Mouse (Mus musculus): ENCODE results near the gene Eif2s1. TPM values are rescaled to one million over a fixed set of nuclear protein-coding genes. Genes with fewer than 3 reads are reported as not detected.

Eif2s1 gene
- polyA plus RNA-seq, 1 experiment from 2014 or later = 77.7 TPM

DNA sequence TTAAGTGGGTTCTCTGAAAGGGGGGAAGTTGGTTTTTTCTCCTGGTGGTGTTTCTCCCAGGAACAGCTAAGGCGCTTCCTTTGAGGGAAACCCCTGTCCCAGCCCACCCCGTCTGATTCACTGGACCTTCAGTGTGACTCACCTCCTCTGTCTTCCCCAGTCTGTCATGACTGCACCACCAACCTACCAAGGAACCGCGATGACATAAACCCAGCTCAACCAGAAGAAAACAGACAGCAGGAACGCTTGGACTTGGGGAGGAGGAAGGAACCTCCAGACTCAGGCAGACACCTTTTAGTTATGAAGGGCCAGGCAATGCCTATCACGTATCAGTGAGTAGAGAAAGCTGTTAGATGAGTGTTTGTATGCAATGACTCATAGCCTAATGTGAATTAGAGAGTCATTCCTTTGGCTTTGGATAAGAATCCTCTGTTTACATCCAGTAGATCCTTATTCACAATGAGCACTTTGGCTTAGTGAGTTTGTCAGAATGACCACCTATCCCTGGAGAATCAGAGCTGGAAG, 46.5 kb downstream of the Eif2s1 start:
- 0 out of 2 replicates have a peak, but pooled peaks have one; percentile 8 for ATAC-seq
- no peak for TF ChIP-seq CTCF (IDR thresholded peaks at IDR 0.05)
- no peak for TF ChIP-seq EP300 (IDR thresholded peaks at IDR 0.05)
- peaks cover 9% of the 10 kb centered on the region; the same call in 1 of the 2 replicates for H3K27me3 ChIP-seq (replicated peaks; ENCODE audit: insufficient read depth, low read length)
- peak; percentile 47 for DNase-seq (ENCODE audit: low spot score)
- no peak overlapping the region for H3K9ac ChIP-seq (replicated peaks; ENCODE audit: low read depth)
- no peaks in the 10 kb centered on the region for H3K36me3 ChIP-seq (ENCODE audit: insufficient read depth, low read length)
- WGBS = 52% methylated on average over 6 of the region's 6 CpGs
- H3K4me2 ChIP-seq (replicated peaks; ENCODE audit: low read depth, low read length) = no peak overlapping the region
- H3K9me3 ChIP-seq (ENCODE audit: low read length) = 0 out of 2 replicates have a peak, but pooled peaks cover 5% of the 10 kb centered on the region
- no peak overlapping the region for H3K27ac ChIP-seq (ENCODE audit: low read length)
- no peak overlapping the region for H3K4me3 ChIP-seq (ENCODE audit: low read depth, low read length)
- H3K4me1 ChIP-seq (ENCODE audit: insufficient read depth, low read depth, low read length) = peaks cover 8% of the 10 kb centered on the region; the same call in 1 of the 2 replicates

DNA sequence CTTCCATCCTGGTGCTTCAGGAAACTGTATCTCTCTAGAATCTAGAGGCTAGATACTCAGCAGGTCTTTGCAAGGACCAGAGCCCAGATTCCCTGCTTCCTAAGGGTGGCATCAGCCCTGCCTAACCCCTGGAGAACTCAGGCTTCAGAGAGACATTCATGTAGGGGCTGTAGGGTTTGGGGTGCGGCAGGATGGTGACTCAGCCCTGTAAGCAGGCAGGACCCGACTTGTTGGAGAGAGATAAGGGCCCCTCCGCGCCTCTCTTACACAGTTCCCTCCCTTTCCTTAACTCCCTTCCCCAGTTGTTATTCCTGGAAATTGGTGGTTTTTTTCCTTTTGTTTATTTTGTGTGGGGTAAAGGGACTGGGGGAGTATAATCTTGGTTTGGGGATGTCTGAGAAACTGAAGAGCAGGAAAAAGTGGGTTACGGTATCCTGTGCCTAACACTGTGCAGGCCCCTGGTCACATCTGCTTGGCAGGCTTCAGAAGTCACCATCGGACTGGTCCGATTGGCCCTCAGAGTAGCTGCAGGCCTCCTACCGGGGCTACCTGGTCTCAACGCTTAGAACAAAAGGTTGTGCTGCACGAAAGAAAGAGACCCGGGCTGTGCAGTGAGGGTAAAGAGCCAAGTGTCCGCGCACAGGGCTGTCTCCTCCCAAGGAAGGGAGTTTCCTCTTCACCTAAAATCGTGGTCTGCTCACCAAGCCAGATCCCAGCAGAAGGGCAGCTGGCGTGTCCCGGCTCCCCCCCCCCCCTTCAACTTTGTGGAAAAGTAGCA, 49.3 kb downstream of the Eif2s1 start:
- Histone ChIP-seq H3K4me2 (replicated peaks; ENCODE audit: low read depth, low read length) (peak overlapping the region; percentile 61), H3K36me3 (ENCODE audit: insufficient read depth, low read length) (no peaks in the 10 kb centered on the region), H3K27ac (ENCODE audit: low read length) (no peak overlapping the region), H3K27me3 (replicated peaks; ENCODE audit: insufficient read depth, low read length) (peaks cover 9% of the 10 kb centered on the region; the same call in 1 of the 2 replicates), H3K4me1 (ENCODE audit: insufficient read depth, low read depth, low read length) (peaks cover 8% of the 10 kb centered on the region; the same call in 1 of the 2 replicates), H3K9ac (replicated peaks; ENCODE audit: low read depth) (no peak overlapping the region), H3K4me3 (ENCODE audit: low read depth, low read length) (peak overlapping the region; percentile 40), H3K9me3 (ENCODE audit: low read length) (0 out of 2 replicates have a peak, but pooled peaks cover 5% of the 10 kb centered on the region)
- TF ChIP-seq CTCF (IDR thresholded peaks at IDR 0.05) (no peak), EP300 (IDR thresholded peaks at IDR 0.05) (no peak)
- ATAC-seq (peak; percentile 19; the same call in 1 of the 2 replicates), DNase-seq (ENCODE audit: low spot score) (peak; percentile 18)
- 12% methylated on average over 16 of the region's 16 CpGs for WGBS

DNA sequence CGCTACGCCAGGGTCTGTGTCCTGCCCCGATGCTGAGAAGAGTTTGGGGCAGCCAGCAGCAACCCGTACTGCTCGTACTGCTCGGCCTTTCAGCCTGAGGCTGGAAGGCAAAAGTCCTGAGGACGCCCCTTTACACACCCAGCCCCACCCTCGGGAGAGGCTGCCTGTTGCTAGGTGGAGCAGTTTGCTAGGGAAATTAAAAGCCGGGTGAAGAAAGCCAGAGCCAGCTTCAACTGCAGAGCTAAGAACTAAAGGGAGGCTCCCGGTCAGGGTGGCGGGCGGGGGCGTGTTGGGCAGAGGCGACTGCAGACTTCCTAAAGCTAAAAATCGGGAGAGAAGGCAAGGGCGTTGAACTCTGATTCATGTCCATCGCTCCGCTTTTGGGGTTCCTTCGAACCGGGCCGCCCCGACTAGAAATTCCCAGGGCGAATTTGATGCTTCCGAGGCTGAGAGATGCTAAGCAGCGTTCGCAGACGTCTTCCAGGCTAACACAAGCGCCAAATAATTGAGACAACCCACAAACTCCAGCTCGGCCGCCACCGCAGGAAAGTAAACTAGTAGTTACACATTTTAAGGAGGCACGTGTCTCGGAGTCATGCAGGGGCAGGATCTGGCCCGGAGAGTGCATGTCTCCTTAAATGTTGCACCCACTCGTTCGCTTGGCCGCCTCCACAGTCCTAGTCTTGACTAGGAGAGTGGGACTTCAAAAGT, 50.2 kb downstream of the Eif2s1 start:
- peaks cover 9% of the 10 kb centered on the region; the same call in 1 of the 2 replicates for H3K27me3 ChIP-seq (replicated peaks; ENCODE audit: insufficient read depth, low read length)

DNA sequence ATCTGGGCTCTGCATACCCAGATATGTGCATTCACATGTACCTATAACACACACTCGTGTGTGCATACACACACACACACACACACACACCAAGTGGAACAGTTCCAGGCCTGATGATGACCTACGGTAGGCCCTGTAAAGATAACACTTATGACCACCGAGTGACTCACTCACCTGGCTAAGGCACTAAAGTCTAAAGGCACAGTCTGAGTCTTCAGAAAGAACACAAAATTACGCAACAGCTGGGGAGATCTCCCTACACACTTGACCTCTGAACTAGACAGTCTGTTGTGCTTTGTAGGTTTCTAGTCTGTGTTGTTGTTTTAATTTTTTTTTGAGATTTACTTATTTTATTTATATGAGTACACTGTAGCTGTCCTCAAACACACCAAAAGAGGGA, 52.8 kb downstream of the Eif2s1 start:
- Histone ChIP-seq H3K4me2 (replicated peaks; ENCODE audit: low read depth, low read length) (no peak overlapping the region), H3K9me3 (ENCODE audit: low read length) (0 out of 2 replicates have a peak, but pooled peaks cover under 1% of the 10 kb centered on the region), H3K27me3 (replicated peaks; ENCODE audit: insufficient read depth, low read length) (peaks cover 9% of the 10 kb centered on the region; the same call in 1 of the 2 replicates), H3K4me3 (ENCODE audit: low read depth, low read length) (no peak overlapping the region), H3K36me3 (ENCODE audit: insufficient read depth, low read length) (no peaks in the 10 kb centered on the region), H3K9ac (replicated peaks; ENCODE audit: low read depth) (no peak overlapping the region), H3K4me1 (ENCODE audit: insufficient read depth, low read depth, low read length) (peaks cover 4% of the 10 kb centered on the region; the same call in 1 of the 2 replicates), H3K27ac (ENCODE audit: low read length) (no peak overlapping the region)
- TF ChIP-seq EP300 (IDR thresholded peaks at IDR 0.05) (no peak), CTCF (IDR thresholded peaks at IDR 0.05) (no peak)
- 83% methylated on average over 4 of the region's 4 CpGs for WGBS
- DNase-seq (ENCODE audit: low spot score) = no peak
- no peak for ATAC-seq

More for the DNA sequence above, 50.2 kb downstream of the Eif2s1 start:
- peak overlapping the region; percentile 40 for H3K4me3 ChIP-seq (ENCODE audit: low read depth, low read length)
- H3K9ac ChIP-seq (replicated peaks; ENCODE audit: low read depth) = peak overlapping the region; percentile 6; the same call in 1 of the 2 replicates
- WGBS = under 1% methylated on average over 37 of the region's 37 CpGs
- H3K4me1 ChIP-seq (ENCODE audit: insufficient read depth, low read depth, low read length) = peaks cover 7% of the 10 kb centered on the region; the same call in 1 of the 2 replicates
- H3K27ac ChIP-seq (ENCODE audit: low read length) = no peak overlapping the region
- 0 out of 2 replicates have a peak, but pooled peaks cover 5% of the 10 kb centered on the region for H3K9me3 ChIP-seq (ENCODE audit: low read length)
- peak; percentile 51 for ATAC-seq
- no peaks in the 10 kb centered on the region for H3K36me3 ChIP-seq (ENCODE audit: insufficient read depth, low read length)
- H3K4me2 ChIP-seq (replicated peaks; ENCODE audit: low read depth, low read length) = peak overlapping the region; percentile 61
- DNase-seq (ENCODE audit: low spot score) = peak; percentile 61
- TF ChIP-seq EP300 (IDR thresholded peaks at IDR 0.05) (no peak), CTCF (IDR thresholded peaks at IDR 0.05) (no peak)

DNA sequence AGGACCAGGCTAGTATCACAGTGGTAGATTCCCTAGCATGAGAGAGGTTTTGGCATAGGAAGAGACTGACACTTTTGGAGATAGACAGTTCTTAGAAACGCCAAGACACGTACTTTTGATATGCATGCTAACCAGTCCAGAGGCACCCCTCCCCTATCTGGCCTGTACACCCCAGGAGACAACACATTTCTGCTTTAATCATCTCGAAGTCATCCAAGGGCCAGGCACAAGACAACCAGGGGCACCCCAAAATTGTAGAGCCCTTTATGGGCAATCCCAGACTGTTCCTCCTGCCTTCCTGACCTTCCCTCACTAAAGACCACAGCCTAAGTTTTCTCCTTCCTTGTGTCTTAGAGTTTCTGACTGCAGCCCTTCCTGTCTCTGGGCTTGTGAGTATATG, 53.9 kb downstream of the Eif2s1 start:
- whole genome bisulfite sequencing = 72% methylated on average over 3 of the region's 3 CpGs
- no peak for ATAC-seq
- Histone ChIP-seq H3K9me3 (ENCODE audit: low read length) (no peaks in the 10 kb centered on the region), H3K27ac (ENCODE audit: low read length) (no peak overlapping the region), H3K9ac (replicated peaks; ENCODE audit: low read depth) (no peak overlapping the region), H3K4me3 (ENCODE audit: low read depth, low read length) (no peak overlapping the region), H3K4me2 (replicated peaks; ENCODE audit: low read depth, low read length) (no peak overlapping the region), H3K4me1 (ENCODE audit: insufficient read depth, low read depth, low read length) (peaks cover 4% of the 10 kb centered on the region; the same call in 1 of the 2 replicates), H3K27me3 (replicated peaks; ENCODE audit: insufficient read depth, low read length) (peaks cover 9% of the 10 kb centered on the region; the same call in 1 of the 2 replicates), H3K36me3 (ENCODE audit: insufficient read depth, low read length) (no peaks in the 10 kb centered on the region)
- no peak for DNase-seq (ENCODE audit: low spot score)
- no peak for TF ChIP-seq CTCF (IDR thresholded peaks at IDR 0.05)
- no peak for TF ChIP-seq EP300 (IDR thresholded peaks at IDR 0.05)

DNA sequence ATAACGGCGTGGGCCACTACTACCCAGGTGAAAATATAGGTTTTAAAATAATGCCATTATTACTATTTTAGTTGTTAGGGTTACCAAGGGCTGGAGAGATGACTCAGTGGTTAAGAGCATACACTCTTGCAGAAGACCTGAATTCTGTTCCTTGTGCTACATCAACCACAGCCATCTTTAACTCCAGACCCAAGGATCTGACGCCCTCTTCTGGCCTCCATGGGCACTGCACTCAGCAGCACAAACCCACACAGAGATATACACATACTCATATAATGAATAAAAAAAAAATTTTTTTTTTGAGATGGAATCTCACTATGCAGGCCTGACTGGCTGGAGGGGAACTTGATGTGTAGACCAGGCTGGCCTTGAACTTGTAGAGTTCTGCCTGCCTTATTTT, 54.7 kb downstream of the Eif2s1 start:
- no peak overlapping the region for H3K4me2 ChIP-seq (replicated peaks; ENCODE audit: low read depth, low read length)
- DNase-seq (ENCODE audit: low spot score) = no peak
- no peaks in the 10 kb centered on the region for H3K36me3 ChIP-seq (ENCODE audit: insufficient read depth, low read length)
- TF ChIP-seq CTCF (IDR thresholded peaks at IDR 0.05) = peak; percentile 21; the same call in 1 of the 2 replicates
- TF ChIP-seq EP300 (IDR thresholded peaks at IDR 0.05) = no peak
- ATAC-seq = no peak
- peaks cover 4% of the 10 kb centered on the region; the same call in 1 of the 2 replicates for H3K4me1 ChIP-seq (ENCODE audit: insufficient read depth, low read depth, low read length)
- 80% methylated on average over 3 of the region's 3 CpGs for WGBS
- H3K9me3 ChIP-seq (ENCODE audit: low read length) = no peaks in the 10 kb centered on the region
- H3K4me3 ChIP-seq (ENCODE audit: low read depth, low read length) = no peak overlapping the region
- no peak overlapping the region for H3K27ac ChIP-seq (ENCODE audit: low read length)
- H3K9ac ChIP-seq (replicated peaks; ENCODE audit: low read depth) = no peak overlapping the region
- peaks cover 9% of the 10 kb centered on the region; the same call in 1 of the 2 replicates for H3K27me3 ChIP-seq (replicated peaks; ENCODE audit: insufficient read depth, low read length)

All from lung, postnatal 0 days (tissue).